Mouse (Mus musculus) lung, embryonic 16.5 days (tissue): Measurements from ENCODE around the gene Dctn3. TPM values are rescaled to one million over a fixed set of nuclear protein-coding genes. Genes with fewer than 3 reads are reported as not detected.

Experiments
- ATAC-seq: fragments of 200-750 bp; cut with Nextera tagmentation; 2 replicates; pipeline ENCODE4 v1.8.0; 2017; ENCODE audit warnings: low read depth, mild to moderate bottlenecking, moderate library complexity
- H3K27ac ChIP-seq: fragments of 300-500 bp; sonication (generic); 2 replicates; pipeline ENCODE4 v1.5.1; 2014; ENCODE audit warnings: mild to moderate bottlenecking, control low read depth, low read length
- H3K27me3 ChIP-seq: fragments of 300-500 bp; sonication (generic); 2 replicates; pipeline ENCODE4 v1.6.1; 2014; ENCODE audit warnings: low read depth, low read length, mixed read lengths; ENCODE audit not compliant: control insufficient read depth, insufficient read depth
- H3K36me3 ChIP-seq: fragments of 300-500 bp; sonication (generic); 2 replicates; pipeline ENCODE4 v1.6.1; 2014; ENCODE audit warnings: low read length; ENCODE audit not compliant: control insufficient read depth, insufficient read depth
- H3K4me1 ChIP-seq: fragments of 300-500 bp; sonication (generic); replicated peaks from 2 replicates; pipeline ENCODE4 v1.6.1; 2014; ENCODE audit warnings: low read length, mixed read lengths; ENCODE audit not compliant: control insufficient read depth, insufficient read depth
- H3K4me2 ChIP-seq: fragments of 300-500 bp; sonication (generic); 2 replicates; pipeline ENCODE4 v1.6.1; 2014; ENCODE audit warnings: low read depth, low read length, control low read depth
- H3K4me3 ChIP-seq: fragments of 300-500 bp; sonication (generic); 2 replicates; pipeline ENCODE4 v1.5.1; 2014; ENCODE audit warnings: mild to moderate bottlenecking, low read length, control low read depth
- H3K9ac ChIP-seq: fragments of 300-500 bp; sonication (generic); 2 replicates; pipeline ENCODE4 v1.6.1; 2014; ENCODE audit warnings: low read length, control low read depth
- H3K9me3 ChIP-seq: fragments of 300-500 bp; sonication (generic); 2 replicates; pipeline ENCODE4 v1.6.1; 2016; ENCODE audit warnings: low read length; ENCODE audit not compliant: control insufficient read depth
- WGBS: fragments of 180-500 bp; shearing (Covaris S2); extraction: QIAGEN DNeasy Blood & Tissue Kit; methylation state at CpG from one replicate; pipeline ENCODE4 v1.1.7; 2014; 5-methylcytosine and 5-hydroxymethylcytosine counted together
- polyA plus RNA-seq: library from polyadenylated mRNA; unstranded; fragments of >200 nt; fragmentation: Nextera tagmentation; extraction: Ambion mirVana; gene quantifications from 2 replicates; pipeline ENCODE4 v1.2.1, GENCODE M21; 2015

Gene Dctn3
- polyA plus RNA-seq, 1 experiment from 2014 or later, result 137 TPM

DNA sequence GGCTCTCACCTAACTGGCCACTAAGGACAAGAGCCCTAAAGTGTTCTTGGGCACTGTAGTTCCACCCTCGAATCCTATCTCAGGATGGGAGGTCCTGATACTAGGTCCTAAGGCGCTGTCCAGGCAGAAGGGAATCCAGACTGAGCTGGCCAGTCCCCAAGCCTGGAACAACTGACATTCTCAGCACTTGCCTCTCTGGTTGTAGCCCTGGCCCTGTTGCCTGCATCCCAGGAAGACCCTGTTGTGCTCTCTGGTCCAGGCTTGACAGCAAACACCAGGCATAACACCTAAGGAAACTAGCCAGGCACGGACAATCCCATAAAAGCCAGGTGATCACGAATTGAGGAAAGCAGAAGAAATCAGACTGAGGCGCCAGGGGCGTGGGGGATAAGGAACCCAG is 40.2 kb downstream of the Dctn3 start:
- no peak for ATAC-seq
- H3K4me3 ChIP-seq, result no peak overlapping the region
- H3K27me3 ChIP-seq, result peaks cover 2% of the 10 kb centered on the region; the same call in 1 of the 2 replicates
- no peaks in the 10 kb centered on the region for H3K9me3 ChIP-seq
- 25% methylated on average over 6 of the region's 6 CpGs for WGBS
- no peak overlapping the region for H3K4me2 ChIP-seq
- no peak overlapping the region for H3K27ac ChIP-seq
- peaks cover 19% of the 10 kb centered on the region for H3K4me1 ChIP-seq
- no peaks in the 10 kb centered on the region for H3K36me3 ChIP-seq
- H3K9ac ChIP-seq, result no peak overlapping the region

DNA sequence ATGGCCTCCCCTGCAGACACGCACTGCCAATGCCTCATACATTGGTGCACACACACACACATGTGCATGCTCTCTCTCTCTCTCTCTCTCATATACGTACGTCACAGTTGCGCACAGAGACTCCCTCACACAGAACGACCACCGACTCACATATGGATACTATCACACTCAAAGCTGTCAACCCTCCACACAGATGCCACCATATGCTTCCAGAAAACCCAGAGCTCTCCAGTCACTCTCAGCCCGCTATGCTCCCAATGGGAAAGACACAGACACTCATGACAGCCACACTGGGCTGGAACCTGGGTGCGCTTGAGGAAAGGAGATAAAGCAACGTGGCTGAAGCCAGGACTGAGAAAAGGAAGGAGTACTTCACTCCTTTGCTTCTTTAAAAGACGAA is 41.0 kb downstream of the Dctn3 start:
- peaks cover 27% of the 10 kb centered on the region for H3K4me1 ChIP-seq
- H3K9me3 ChIP-seq, result no peaks in the 10 kb centered on the region
- H3K36me3 ChIP-seq, result no peaks in the 10 kb centered on the region
- H3K4me2 ChIP-seq, result no peak overlapping the region
- H3K27me3 ChIP-seq, result peaks cover 2% of the 10 kb centered on the region; the same call in 1 of the 2 replicates
- ATAC-seq, result no peak
- no peak overlapping the region for H3K27ac ChIP-seq
- 53% methylated on average over 10 of the region's 10 CpGs for WGBS
- no peak overlapping the region for H3K4me3 ChIP-seq
- no peak overlapping the region for H3K9ac ChIP-seq

DNA sequence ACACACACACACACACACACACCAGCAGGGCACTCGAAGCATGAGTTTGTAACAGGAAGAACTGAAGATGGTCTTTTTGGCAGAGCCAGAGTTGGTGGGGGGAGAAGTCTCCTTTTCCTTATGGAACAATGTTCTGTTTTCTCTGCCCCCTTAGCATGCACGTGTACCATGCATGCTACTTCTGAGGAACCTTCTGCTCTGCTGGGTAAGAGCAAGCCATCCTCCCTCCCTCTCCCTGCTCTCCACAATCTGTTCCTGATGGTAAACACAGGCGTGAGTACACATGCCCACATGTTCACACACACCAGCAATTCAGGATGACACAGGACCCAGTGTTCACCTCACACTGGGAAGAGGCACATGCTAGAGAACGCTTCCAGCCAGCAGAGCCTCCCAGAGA is 41.8 kb downstream of the Dctn3 start:
- Histone ChIP-seq H3K9me3 (no peaks in the 10 kb centered on the region), H3K4me2 (no peak overlapping the region), H3K27me3 (peaks cover 2% of the 10 kb centered on the region; the same call in 1 of the 2 replicates), H3K4me1 (peaks cover 35% of the 10 kb centered on the region), H3K27ac (no peak overlapping the region), H3K9ac (no peak overlapping the region), H3K36me3 (no peaks in the 10 kb centered on the region), H3K4me3 (no peak overlapping the region)
- ATAC-seq, result no peak
- 52% methylated on average over 4 of the region's 4 CpGs for WGBS

DNA sequence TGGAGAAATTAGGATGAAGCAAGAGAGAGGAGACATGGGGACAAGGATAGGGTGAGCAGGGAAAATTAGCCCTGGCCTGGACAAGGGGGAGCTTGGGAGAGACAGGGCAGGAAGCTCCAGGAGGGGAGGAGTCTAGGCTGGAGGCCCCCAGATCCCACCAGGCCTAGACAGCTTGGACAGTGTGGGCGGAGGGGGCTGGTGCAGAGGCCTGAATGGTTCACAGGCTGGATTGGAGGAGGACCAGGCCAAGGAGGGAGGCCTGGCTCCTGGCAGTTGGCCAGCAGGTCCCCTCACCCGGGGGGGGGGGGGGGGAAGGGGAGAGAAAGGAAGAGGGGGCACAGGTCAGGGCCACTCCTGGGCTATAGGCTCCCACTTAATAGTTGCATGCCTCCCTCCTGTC is 43.7 kb downstream of the Dctn3 start:
- no peak for ATAC-seq
- peaks cover 2% of the 10 kb centered on the region; the same call in 1 of the 2 replicates for H3K27me3 ChIP-seq
- H3K36me3 ChIP-seq, result no peaks in the 10 kb centered on the region
- H3K27ac ChIP-seq, result 0 out of 2 replicates have a peak overlapping the region, but pooled peaks have one; percentile 13
- H3K4me2 ChIP-seq, result no peak overlapping the region
- 57% methylated on average over 1 of the region's 2 CpGs for WGBS
- H3K4me1 ChIP-seq, result peaks cover 38% of the 10 kb centered on the region
- H3K9me3 ChIP-seq, result no peaks in the 10 kb centered on the region
- H3K9ac ChIP-seq, result no peak overlapping the region
- H3K4me3 ChIP-seq, result no peak overlapping the region

DNA sequence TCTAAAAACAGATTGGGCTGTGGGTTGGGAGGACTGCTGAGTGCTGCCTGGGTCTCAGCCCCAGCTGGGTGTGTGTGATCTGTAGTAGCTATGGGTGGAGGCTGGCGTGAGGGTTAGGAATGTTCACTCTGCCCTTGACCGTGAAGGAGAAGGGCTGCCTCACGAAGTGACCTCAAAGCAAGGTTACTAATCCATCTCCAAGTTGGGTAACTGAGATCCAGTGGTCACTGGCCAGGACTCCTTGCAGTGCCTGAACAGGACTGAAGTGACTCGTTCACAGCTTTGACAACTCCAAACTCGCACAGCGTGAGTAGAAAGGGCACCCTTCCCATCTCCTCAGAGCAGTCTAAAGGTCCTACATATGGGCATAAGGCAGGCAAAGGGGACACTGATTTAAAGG is 44.1 kb downstream of the Dctn3 start:
- H3K9ac ChIP-seq, result no peak overlapping the region
- H3K27ac ChIP-seq, result 0 out of 2 replicates have a peak overlapping the region, but pooled peaks have one; percentile 13
- H3K9me3 ChIP-seq, result no peaks in the 10 kb centered on the region
- H3K27me3 ChIP-seq, result peaks cover 2% of the 10 kb centered on the region; the same call in 1 of the 2 replicates
- H3K4me1 ChIP-seq, result peaks cover 38% of the 10 kb centered on the region
- 48% methylated on average over 6 of the region's 6 CpGs for WGBS
- H3K36me3 ChIP-seq, result no peaks in the 10 kb centered on the region
- no peak for ATAC-seq
- H3K4me3 ChIP-seq, result no peak overlapping the region
- H3K4me2 ChIP-seq, result no peak overlapping the region

DNA sequence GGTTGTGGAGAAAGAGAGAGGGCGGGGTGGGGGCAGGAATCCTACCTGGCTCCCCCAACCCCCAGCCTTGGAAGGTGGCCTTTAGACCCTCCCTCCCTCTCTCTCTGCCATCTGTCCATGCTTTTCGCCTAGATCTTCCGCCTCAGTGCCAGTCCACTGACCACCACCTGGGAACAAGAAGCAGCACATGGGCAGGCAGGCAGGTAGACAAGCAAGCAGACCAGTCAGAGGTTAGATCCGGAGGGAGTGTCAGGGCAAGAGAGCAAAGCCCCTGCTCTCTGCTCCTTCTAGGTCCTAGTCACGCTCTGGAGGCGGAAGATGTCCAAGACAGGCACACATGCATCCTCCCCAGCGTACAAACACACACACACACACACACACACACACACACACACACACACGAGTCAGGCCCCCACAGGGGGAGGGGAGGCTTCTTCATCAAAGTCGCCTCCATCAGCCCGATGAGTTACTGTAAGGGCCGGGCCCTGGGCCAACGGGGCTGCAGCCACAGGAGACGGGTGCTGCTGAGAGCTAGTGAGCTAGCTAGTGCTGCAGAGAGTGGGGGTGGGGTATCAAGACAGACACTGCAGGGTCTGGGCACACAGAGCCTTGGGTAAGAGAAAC is 45.9 kb downstream of the Dctn3 start:
- H3K4me3 ChIP-seq, result no peak overlapping the region
- H3K9me3 ChIP-seq, result no peaks in the 10 kb centered on the region
- H3K36me3 ChIP-seq, result no peaks in the 10 kb centered on the region
- peak; percentile 82 for ATAC-seq
- no peak overlapping the region for H3K4me2 ChIP-seq
- peak overlapping the region; percentile 55 for H3K27ac ChIP-seq
- H3K9ac ChIP-seq, result no peak overlapping the region
- H3K27me3 ChIP-seq, result no peaks in the 10 kb centered on the region
- WGBS, result 37% methylated on average over 13 of the region's 13 CpGs
- peaks cover 39% of the 10 kb centered on the region for H3K4me1 ChIP-seq

DNA sequence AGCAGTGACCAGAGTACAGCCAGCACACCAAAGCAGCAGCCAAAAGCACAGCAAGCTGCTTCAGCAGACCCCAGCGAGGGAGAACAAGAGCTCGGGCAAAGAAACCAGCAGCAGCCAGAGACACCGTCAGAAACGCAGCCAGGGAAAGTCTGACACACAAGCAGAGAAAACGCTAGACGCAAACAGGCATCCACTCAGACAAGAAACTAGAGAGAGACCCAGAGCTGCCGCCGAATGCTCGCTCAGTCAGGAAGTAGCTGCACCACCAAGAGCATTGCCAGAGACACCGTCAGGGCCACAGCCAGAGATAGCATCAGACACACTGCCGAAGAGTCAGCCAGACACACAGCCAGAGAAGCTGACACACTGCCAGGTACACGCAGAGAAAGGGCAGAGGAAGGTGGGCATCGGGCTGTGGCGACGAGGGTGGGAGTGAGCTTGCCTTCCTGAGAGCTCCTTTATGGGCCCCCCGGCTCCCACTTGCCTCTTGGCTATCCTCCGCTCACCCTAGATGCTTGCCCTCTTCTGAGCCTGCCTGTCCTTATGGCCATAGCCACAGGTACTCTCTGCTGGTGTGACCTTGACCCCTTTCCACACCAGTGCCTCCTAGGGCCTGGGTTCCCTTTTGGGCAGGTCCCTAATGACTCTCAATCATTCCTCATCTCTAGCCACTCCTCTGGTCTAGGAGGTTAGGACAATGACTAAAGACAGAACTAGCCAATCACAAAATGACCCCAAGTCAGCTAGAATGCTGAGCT is 46.5 kb downstream of the Dctn3 start:
- H3K9me3 ChIP-seq, result no peaks in the 10 kb centered on the region
- no peak overlapping the region for H3K9ac ChIP-seq
- WGBS, result 41% methylated on average over 17 of the region's 17 CpGs
- no peak overlapping the region for H3K4me3 ChIP-seq
- no peak overlapping the region for H3K4me2 ChIP-seq
- ATAC-seq, result no peak
- no peaks in the 10 kb centered on the region for H3K27me3 ChIP-seq
- peak overlapping the region; percentile 55 for H3K27ac ChIP-seq
- peaks cover 41% of the 10 kb centered on the region for H3K4me1 ChIP-seq
- no peaks in the 10 kb centered on the region for H3K36me3 ChIP-seq

DNA sequence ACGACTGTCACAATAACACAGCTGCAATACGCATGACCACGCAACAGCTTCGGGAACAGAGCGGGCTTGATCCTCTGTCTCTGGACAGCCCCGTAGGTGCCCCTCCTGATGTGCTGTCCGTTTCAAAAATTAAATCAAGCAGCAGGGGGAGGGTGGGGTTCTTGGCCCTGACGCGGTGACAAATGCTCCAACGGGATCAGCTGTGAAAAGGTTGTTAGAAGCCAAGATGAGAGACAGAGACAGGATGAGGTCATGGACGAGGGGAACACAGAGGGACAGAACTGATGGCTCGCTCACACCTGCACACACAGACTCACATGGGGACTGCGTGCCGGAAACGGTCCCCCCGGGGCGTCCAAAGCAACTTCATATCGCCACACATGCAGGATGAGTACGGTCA is 49.8 kb downstream of the Dctn3 start:
- ATAC-seq, result no peak
- no peak overlapping the region for H3K4me2 ChIP-seq
- H3K9me3 ChIP-seq, result no peaks in the 10 kb centered on the region
- H3K4me3 ChIP-seq, result no peak overlapping the region
- no peak overlapping the region for H3K9ac ChIP-seq
- peaks cover 30% of the 10 kb centered on the region for H3K4me1 ChIP-seq
- no peak overlapping the region for H3K27ac ChIP-seq
- H3K27me3 ChIP-seq, result no peaks in the 10 kb centered on the region
- WGBS, result 61% methylated on average over 19 of the region's 19 CpGs
- H3K36me3 ChIP-seq, result no peaks in the 10 kb centered on the region

DNA sequence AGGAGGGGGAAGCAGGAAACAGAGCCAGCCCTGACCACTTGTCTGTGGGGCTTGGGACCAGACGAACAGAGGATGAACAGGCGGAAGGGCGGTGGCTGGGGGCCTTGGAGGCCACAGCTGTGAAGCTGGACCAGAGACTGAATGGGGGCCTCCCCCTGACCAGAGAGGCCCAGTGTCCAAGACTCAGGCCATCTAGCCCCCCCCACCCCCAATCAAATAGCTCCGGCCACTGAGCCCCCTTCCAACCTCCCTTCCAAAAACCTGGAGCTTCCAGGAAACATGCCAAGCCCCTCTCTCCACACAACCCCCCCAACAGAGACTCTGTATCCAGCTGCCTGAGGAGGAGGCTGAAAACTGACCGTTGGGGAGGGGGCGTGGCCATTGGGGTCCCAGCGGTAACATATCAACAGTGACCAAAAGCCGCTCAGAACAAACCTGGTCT is 50.4 kb downstream of the Dctn3 start:
- no peak overlapping the region for H3K27ac ChIP-seq
- H3K4me2 ChIP-seq, result no peak overlapping the region
- WGBS, result 41% methylated on average over 8 of the region's 8 CpGs
- no peaks in the 10 kb centered on the region for H3K36me3 ChIP-seq
- no peak overlapping the region for H3K9ac ChIP-seq
- H3K9me3 ChIP-seq, result no peaks in the 10 kb centered on the region
- H3K4me1 ChIP-seq, result peaks cover 26% of the 10 kb centered on the region
- no peak for ATAC-seq
- H3K4me3 ChIP-seq, result no peak overlapping the region
- H3K27me3 ChIP-seq, result no peaks in the 10 kb centered on the region
